Mouse (Mus musculus) frontal cortex, postnatal 10 days (tissue): ENCODE measurements around the gene Fpgt.

Experiments
- DNase-seq, 2 experiments: peaks; one replicate each; pipeline ENCODE4 v3.0.0; 2022; ENCODE audit warnings: low spot score in 2 of 2, mixed read lengths in 1 of 2

Gene Fpgt

DNA sequence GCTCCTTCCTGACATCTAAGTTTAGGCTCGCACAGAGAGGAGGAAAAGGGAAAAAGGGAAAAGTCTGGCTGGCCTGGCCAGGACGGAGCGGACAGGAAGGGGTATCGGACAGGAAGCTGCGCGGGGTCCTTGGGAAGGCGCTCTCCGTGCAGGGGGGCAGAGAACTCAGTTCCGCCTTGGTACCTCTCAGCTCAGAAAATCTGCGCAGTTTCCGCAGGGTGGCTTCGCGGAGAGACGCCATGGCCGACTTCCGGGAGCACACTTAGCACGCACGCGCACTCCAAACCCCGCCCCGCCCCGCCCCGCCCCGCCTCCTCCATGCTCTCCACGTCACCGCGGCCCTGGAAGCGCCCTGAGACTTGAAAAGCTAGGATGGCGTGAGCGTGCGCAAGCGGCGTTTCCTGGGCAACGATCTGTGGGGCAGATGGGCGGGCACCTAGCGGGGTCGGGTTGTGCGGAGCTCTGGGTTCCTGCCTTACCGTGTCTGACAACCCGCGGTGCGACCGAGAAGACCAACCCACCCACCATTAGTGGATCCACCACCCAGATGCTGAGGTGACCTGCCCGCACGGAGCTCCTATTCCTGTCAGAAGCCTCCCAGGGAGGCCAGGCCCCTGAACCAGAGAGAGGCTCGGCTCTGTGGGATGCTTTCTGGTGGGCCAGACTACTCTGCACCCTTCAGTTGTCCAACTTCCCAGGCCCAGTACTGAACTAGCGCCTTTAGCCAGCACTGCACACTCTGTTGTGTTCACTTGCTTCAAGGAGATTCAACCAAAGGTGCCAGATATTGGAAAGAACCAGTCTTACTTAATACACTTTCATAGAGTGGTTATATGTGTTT lies at the start of gene Fpgt, which contains the start of gene Lrriq3:
Fpgt (minus strand) TSS at position 288 of the 841 bp plus-strand sequence.
Lrriq3 (plus strand) TSS at position 319 of the 841 bp plus-strand sequence.
- peak; percentile 90 to 92 for DNase-seq

DNA sequence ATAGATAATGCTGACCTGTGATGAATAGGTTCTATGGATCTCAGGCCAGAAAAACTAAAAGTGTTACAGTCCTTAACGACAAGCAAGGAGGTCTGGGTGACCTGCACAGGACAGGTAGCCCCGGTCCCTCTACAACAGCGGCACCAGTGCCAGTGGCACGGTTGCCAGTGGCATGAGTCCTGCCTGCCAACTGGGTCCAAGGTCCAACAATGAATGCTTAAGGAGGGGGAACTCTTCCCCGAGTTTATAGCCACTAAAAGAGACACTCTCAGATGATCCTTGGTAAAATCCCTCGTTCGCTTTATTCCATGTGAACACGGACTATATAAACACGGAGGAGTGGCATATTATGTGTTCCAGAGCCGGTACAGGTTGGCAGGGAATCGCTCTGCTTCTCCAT lies 47.8 kb upstream of the Fpgt start:
- no peak for DNase-seq

DNA sequence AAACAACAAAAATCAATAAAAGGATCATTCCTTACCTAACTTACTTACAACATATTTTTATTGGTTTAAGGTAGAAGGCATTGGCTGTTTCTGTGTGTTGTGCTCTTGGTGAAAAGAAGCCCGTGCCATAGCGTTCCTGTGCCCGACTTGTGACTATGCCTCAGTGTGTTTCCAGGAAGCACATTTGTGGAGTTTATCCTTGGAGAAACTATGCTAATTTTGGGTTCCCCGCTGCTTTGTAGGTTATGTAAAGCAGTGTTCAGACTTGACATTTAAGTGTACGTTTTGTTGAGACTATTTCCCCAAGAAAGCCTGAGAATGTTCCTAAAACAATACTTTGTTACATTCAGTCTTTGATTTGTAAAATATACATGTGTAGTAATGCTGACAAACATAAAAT lies 44.5 kb upstream of the Fpgt start:
- DNase-seq = no peak

DNA sequence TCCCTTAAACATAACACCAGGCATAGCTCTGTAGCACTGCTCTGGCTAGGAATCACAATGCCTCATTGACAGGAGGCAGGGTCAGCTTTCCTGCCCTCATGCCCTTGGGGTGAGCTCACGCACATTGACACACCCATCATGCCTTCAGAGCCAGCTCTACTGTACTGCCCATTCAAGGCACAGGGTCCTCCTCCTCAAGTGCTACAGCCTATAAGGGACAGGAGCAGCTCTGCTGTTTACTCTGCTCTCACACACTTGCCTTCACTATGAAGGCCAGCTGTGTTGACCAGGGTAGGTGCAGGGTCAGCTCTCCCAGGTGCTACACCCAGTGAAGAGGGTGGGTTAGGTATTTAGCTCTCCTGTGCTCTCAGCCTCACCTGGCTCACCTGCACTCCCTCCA lies 12.8 kb upstream of the Fpgt start:
- DNase-seq = no peak

DNA sequence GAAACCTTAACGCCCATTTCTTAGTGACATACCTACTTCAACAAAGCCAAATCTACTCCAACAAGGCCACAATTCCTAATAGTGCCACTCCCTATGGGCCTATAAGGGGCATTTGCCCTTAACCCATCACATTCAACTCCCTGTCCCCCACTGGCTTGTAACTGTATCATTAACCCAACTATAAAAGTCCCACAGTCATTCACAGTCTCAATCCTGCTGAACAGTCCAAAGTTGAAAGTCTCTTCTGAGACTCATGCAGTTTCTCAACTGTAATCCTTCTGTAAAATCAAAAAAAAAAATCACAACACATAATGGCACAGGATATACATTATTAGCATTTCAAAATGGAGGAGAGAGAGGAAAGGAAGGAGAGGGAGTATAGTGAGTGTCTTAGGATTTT lies 6.1 kb upstream of the Fpgt start:
- no peak for DNase-seq

DNA sequence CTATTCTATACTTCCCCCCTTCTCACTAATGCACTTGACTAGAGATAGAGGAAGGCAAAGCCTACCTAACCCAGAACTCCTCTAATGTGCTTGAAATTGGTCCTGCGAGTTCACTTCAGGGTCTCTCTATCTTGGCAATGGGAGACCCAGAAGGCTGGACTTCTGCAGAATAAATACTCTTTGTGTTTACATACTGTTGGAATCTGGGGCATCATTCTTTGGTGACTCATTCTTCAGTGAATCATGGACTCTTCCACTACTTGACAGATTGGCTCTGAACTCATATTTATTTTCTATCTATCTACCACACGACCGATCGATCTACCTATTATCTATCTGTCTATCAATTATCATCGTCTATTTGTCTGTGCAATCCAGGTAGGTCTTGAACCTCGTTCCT lies 1.1 kb downstream of the Fpgt start:
- DNase-seq = no peak

DNA sequence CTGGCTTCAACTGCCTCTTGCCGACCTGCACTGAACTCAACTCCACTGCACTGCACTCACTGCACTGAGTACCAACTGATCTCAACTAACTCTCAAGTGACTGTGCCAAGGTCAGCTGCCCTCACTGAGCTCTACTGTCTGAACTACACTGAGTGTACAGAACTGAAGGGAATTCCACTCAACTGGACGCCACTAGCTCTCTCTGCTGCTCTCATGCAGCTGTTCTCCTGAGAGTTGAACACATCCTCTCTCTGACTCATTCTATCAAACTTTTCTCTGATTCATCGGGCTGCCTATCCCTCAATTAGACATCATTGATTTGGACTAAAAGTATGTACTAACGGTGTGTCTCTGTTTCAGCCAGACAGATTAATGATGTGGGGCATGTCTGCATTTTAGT lies 15.3 kb downstream of the Fpgt start:
- no peak for DNase-seq

DNA sequence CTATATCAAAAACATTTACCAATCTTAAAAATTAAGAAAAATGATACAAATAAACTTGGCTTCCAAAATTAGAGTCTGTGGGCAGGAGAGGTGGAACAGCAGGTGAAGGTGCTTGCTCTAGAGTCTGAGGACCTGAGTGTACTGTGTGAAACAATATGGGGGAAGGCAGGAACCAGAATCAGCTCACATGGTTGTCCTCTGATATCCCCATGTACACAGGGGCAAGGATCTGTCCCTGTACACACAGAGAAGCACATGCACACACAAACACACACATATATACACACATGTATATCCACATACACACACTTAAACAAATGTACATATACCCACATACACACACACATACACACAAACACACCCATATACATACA lies 33.8 kb downstream of the Fpgt start:
- DNase-seq = no peak

DNA sequence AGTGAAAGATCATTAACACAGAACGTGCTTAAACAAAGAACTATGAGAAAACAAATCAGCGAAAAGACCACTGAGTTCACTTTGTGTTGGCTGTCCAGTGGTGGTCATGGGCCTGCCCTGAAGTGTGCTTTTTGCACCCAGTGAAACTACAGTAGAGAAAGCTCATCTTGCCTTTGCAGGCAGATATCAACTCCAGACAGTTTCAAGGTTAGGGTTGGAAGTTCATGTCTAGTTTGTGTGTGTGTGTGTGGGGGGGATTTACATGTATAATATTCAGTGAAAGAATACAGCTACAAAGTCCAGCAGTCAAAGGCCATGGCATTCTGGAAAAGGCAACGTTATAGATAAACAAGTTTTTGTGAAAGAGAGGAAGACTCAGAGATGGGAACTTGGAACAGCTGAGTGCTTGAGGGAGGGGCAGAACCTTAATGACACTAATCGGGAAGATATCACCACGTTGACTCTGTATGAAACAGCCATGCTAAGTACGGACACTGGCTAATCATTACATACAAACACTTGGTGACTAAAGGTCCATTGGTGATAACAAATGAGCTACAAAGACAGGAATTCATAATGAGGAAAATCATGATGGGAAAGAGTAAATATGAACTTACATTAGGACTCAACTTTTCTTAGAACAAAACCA lies 34.3 kb downstream of the Fpgt start:
- DNase-seq = no peak

DNA sequence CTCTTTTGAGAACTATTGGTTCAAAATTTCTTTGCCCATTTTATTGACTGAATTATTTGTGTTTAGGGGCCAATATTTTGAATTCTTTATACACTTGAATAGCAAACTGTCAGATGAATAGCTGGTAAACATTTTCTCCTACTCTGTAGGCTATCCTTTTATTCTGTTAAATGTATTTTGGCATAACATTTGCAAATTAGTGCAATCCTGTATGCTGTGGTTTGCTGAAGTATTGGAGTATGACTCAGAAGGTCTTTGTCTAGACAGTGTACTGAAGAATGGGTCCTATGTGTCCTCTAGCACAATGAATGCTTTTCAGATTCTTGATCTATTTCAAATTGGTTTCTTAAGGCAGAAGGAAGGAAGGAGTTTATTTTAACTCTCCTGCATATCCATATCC lies 35.6 kb downstream of the Fpgt start:
- no peak for DNase-seq

DNA sequence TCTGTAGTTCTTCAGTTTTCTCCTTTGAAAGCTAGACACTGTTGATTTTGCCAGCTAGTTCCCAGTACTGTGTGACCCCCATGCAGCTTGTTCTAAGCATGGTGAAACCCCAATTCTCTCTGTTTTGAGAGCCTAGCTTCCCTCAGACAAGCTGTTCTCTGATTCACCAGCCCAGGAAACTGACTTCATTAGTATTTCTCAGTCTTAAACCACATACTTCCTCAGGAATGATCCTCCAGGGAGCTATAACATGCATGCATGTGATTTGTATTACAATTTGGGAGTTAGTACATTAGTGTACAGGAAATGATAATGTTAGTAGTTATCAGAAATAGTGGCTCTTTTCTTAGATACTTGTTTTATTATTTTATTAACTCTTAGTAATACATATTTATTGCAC lies 36.6 kb downstream of the Fpgt start:
- DNase-seq = no peak

DNA sequence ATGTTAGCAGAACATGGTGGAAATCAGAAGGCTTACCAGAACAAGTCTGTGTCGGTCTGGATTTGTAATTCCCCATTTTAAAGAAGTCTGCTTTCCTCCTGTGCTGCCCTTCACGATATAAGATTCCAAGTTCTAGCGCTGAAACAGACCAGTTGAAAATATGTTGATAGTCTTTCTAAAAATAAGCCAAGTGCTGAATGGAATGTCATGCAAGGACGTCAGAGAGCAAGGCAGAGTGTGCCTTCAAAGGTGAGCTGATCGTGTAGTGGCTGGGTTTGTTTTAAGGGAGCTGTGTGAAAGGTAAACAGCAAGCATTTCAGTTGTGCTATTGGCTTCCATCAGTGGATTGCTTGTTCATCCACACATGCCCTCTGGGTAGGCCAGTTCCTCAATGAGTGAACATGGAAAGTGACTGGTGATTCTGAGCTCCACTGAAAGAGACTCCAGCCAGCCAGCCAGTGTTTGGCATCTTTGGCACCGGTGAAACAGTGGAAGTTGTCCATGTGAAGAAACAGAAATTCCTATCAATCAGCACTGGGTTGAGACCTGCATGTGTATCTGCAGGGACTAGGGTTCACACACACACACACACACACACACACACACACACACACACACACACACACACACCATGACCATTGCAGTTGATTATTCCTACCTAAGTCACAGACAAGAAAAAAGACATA lies 37.8 kb downstream of the Fpgt start, which contains the start of gene Tnni3k:
Tnni3k (minus strand) TSS at position 177 of the 686 bp plus-strand sequence.
- DNase-seq = no peak

DNA sequence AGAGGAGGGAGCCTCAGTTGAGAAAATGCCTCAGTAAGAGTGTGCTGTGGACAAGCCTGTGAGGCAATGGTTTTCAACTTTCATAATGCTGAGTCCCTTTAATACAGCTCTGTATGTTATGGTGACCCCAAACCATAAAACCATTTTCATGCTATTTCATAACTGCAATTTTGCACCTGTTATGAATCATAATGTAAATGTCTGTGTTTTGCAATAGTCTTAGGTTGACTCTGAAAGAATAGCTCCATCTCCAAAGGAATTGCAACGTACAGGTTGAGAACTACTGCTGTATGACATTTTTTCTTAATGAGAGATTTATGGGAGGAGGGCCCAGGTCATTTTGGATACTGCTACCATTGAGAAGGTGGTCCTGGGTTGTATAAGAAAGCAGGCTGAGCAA lies 40.0 kb downstream of the Fpgt start:
- DNase-seq = no peak

DNA sequence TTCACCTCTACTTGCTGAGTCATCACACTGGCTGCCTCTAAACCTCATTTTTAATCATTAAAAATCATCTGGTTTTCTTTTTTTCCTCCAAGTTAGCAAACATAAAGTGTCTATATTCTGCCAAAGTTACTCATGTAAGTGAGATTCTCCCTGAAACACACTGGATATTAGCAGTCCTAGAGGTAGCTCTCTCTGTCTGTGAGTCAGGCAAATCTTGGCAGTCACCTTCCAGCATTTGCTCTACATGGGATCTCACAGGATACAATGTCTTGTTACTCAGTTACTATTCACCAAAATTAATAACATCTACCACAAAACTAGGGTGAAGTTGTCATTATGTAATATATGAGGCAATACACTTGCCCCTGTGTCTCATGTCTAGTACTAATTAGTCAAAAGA lies 41.2 kb downstream of the Fpgt start:
- DNase-seq = no peak

DNA sequence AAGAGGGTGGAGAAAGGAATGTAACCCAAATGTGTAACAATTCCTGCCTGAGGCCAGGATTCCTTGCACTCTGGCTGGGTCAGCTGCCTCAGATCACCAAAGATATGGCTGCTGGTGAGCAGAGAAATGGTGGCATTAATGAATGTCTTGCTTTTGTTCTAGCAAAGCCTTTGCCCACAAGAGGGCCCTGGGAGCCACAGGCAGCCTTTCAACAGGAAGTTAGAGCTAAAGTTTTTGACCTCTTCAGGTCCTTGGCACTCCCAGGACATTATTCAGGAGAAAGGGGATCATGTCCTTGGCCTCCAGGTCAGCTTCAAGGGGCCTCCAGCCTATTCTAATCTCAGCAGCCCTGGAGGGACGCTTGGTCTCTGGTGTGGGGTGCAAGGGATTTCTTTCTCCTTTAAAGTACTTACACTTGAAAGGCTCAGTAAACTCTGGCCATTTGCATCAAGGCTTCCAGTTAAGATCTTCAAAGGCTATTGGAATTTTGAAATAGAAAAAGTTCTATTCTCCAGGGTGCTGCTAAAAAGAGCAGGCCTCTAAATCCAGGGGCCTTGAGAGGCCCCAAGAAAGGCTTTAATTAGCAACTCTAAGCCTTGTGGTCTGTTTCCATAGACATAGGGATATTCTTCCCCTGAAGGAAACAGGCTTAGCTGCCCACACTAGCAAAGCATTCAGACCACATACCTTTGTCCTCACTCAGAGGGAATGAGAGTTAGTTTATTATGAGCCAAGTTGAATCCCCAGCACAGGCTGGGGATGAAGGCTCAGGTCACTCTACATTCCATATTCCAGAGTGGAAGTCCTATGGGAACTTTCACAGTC lies 54.0 kb downstream of the Fpgt start:
- DNase-seq = no peak
